Comparison of ENCODE assay signal across 19 mouse cellular contexts in genomic region chr2:170436204-170436603, GRCm38 (mm10). TPM values are rescaled to one million over a fixed set of nuclear protein-coding genes. Genes with fewer than 3 reads are reported as not detected.
DNase-seq lines count a peak whose midpoint lies in the region; ATAC-seq and TF ChIP-seq lines count a peak whose summit lies in the region.
"Had no signal": no experiment of that assay in that cellular context is flagged by ENCODE, and none has a peak within 500 bp of the region (broad histone marks: within the 10 kb centered on the region; RNA-seq: fewer than 3 reads in every experiment).

No protein-coding gene starts in this region.

- TF ChIP-seq CTCF in stomach, postnatal 0 days (IDR thresholded peaks at IDR 0.05; ENCODE audit: low read depth), result no peak
- no peak for TF ChIP-seq CTCF in lung, postnatal 0 days (IDR thresholded peaks at IDR 0.05)

- H3K4me3 ChIP-seq in stomach, embryonic 16.5 days (replicated peaks; ENCODE audit: low read length), result no peak overlapping the region
- no peak overlapping the region for H3K4me3 ChIP-seq in stomach, postnatal 0 days (ENCODE audit: low read depth, low read length)
- H3K4me3 ChIP-seq in lung, postnatal 0 days (ENCODE audit: low read depth, low read length), result no peak overlapping the region
- H3K4me3 ChIP-seq: forebrain, embryonic 13.5 days; heart, embryonic 13.5 days; hindbrain, embryonic 13.5 days had no signal

- no peaks in the 10 kb centered on the region for H3K27me3 ChIP-seq in stomach, embryonic 16.5 days (ENCODE audit: control insufficient read depth, insufficient read depth, low read length)
- no peaks in the 10 kb centered on the region for H3K27me3 ChIP-seq in stomach, postnatal 0 days (ENCODE audit: control insufficient read depth, insufficient read depth, low read length)
- H3K27me3 ChIP-seq in splenic B cell, adult 2 months (ENCODE audit: control insufficient read depth, insufficient read depth, low read length, poor library complexity, severe bottlenecking), result no peaks in the 10 kb centered on the region
- H3K27me3 ChIP-seq in lung, postnatal 0 days (replicated peaks; ENCODE audit: insufficient read depth, low read length), result no peaks in the 10 kb centered on the region

- H3K9me3 ChIP-seq in stomach, embryonic 16.5 days (replicated peaks; ENCODE audit: control insufficient read depth, low read length), result no peaks in the 10 kb centered on the region
- H3K9me3 ChIP-seq in stomach, postnatal 0 days (ENCODE audit: control insufficient read depth, low read length), result no peaks in the 10 kb centered on the region
- no peaks in the 10 kb centered on the region for H3K9me3 ChIP-seq in lung, postnatal 0 days (ENCODE audit: low read length)
- H3K9me3 ChIP-seq: forebrain, embryonic 13.5 days; heart, embryonic 13.5 days; hindbrain, embryonic 13.5 days had no signal

- no peaks in the 10 kb centered on the region; the same call in 1 of the 2 replicates for H3K4me1 ChIP-seq in stomach, embryonic 16.5 days (ENCODE audit: control insufficient read depth, insufficient read depth, low read length)
- no peaks in the 10 kb centered on the region for H3K4me1 ChIP-seq in stomach, postnatal 0 days (replicated peaks; ENCODE audit: control insufficient read depth, insufficient read depth)
- no peaks in the 10 kb centered on the region for H3K4me1 ChIP-seq in lung, postnatal 0 days (ENCODE audit: insufficient read depth, low read depth, low read length)
- H3K4me1 ChIP-seq: forebrain, embryonic 13.5 days had no signal

- no peak overlapping the region for H3K9ac ChIP-seq in stomach, embryonic 16.5 days (ENCODE audit: low read length)
- H3K9ac ChIP-seq in stomach, postnatal 0 days (ENCODE audit: low read length), result no peak overlapping the region
- no peak overlapping the region for H3K9ac ChIP-seq in lung, postnatal 0 days (replicated peaks; ENCODE audit: low read depth)
- H3K9ac ChIP-seq: forebrain, embryonic 13.5 days; forebrain, postnatal 0 days; heart, embryonic 13.5 days; hindbrain, embryonic 13.5 days had no signal

- H3K4me2 ChIP-seq in stomach, embryonic 16.5 days (ENCODE audit: low read depth, low read length), result no peak overlapping the region
- H3K4me2 ChIP-seq in stomach, postnatal 0 days (replicated peaks; ENCODE audit: low read depth), result no peak overlapping the region
- no peak overlapping the region for H3K4me2 ChIP-seq in lung, postnatal 0 days (replicated peaks; ENCODE audit: low read depth, low read length)
- H3K4me2 ChIP-seq: forebrain, embryonic 13.5 days; heart, embryonic 13.5 days; hindbrain, embryonic 13.5 days had no signal

- WGBS in stomach, embryonic 16.5 days, result 48% methylated on average over 4 of the region's 4 CpGs
- WGBS in stomach, postnatal 0 days, result 56% methylated on average over 4 of the region's 4 CpGs
- WGBS in lung, postnatal 0 days, result 51% methylated on average over 4 of the region's 4 CpGs

- no peak for DNase-seq in stomach, postnatal 0 days (ENCODE audit: low spot score)
- peak; percentile 10 for DNase-seq in splenic B cell, adult 2 months (ENCODE audit: low read depth, low spot score)
- DNase-seq in thymus, postnatal 14 days, result no peak
- no peak for DNase-seq in lung, postnatal 0 days (ENCODE audit: low spot score)
- no peak for DNase-seq in heart, adult 11 months
- DNase-seq: adrenal gland, postnatal 10 days; cerebellum, adult 18-20 months; forebrain, postnatal 0 days; gastrocnemius, postnatal 14 days; heart, postnatal 4 days had no signal

- ATAC-seq in stomach, embryonic 16.5 days (ENCODE audit: insufficient read depth, low FRiP score), result no peak
- no peak for ATAC-seq in stomach, postnatal 0 days (ENCODE audit: low FRiP score, low TSS enrichment)
- peak; percentile 95 for ATAC-seq in common myeloid progenitor, adult 5-6 weeks (replicated peaks; ENCODE audit: low read depth, poor library complexity, severe bottlenecking)
- peak; percentile 94 for ATAC-seq in megakaryocyte progenitor cell, adult 5-6 weeks (replicated peaks; ENCODE audit: poor library complexity)
- ATAC-seq in lung, postnatal 0 days, result no peak
- ATAC-seq: CD4-positive, CD25-positive, alpha-beta regulatory T cell, adult 4 months; forebrain, embryonic 13.5 days; forebrain, postnatal 0 days; intestine, embryonic 16.5 days had no signal

- no peak for TF ChIP-seq EP300 in stomach, postnatal 0 days (optimal IDR thresholded peaks at IDR 0.05)
- no peak for TF ChIP-seq EP300 in lung, postnatal 0 days (IDR thresholded peaks at IDR 0.05)

- peak overlapping the region; percentile 14; the same call in 1 of the 2 replicates for H3K27ac ChIP-seq in stomach, embryonic 16.5 days (ENCODE audit: low read length)
- H3K27ac ChIP-seq in stomach, postnatal 0 days (replicated peaks), result no peak overlapping the region
- no peak overlapping the region for H3K27ac ChIP-seq in lung, postnatal 0 days (ENCODE audit: low read length)
- H3K27ac ChIP-seq: forebrain, embryonic 13.5 days; heart, embryonic 13.5 days; hindbrain, embryonic 13.5 days had no signal

- H3K36me3 ChIP-seq in stomach, embryonic 16.5 days (ENCODE audit: control insufficient read depth, insufficient read depth, low read length), result no peaks in the 10 kb centered on the region
- H3K36me3 ChIP-seq in stomach, postnatal 0 days (ENCODE audit: control insufficient read depth, insufficient read depth, low read length), result no peaks in the 10 kb centered on the region
- no peaks in the 10 kb centered on the region for H3K36me3 ChIP-seq in splenic B cell, adult 2 months (ENCODE audit: control insufficient read depth, insufficient read depth, low read length, poor library complexity, severe bottlenecking)
- no peaks in the 10 kb centered on the region for H3K36me3 ChIP-seq in lung, postnatal 0 days (ENCODE audit: insufficient read depth, low read length)
- H3K36me3 ChIP-seq: G1E; heart, embryonic 13.5 days; hindbrain, embryonic 13.5 days had no signal

RNA-seq across cellular contexts. Expression of gene Bcas1, which starts 8.6 kb away (rescaled TPM):
- polyA plus RNA-seq in stomach, embryonic 16.5 days (2015; fragmentation: Nextera tagmentation; extraction: Ambion mirVana), result 8.9 and 13.2 TPM in 2 replicates
- 33.0 and 34.7 TPM in 2 replicates for polyA plus RNA-seq in stomach, postnatal 0 days (2015; fragmentation: Nextera tagmentation; extraction: Ambion mirVana)
- total RNA-seq in common myeloid progenitor, adult 5-6 weeks (2017), result 0.05 TPM in 1 of 2 replicates, not detected in the other
- total RNA-seq in megakaryocyte progenitor cell, adult 5-6 weeks (2015), result 0.81 and 1.2 TPM in 2 replicates
- total RNA-seq in megakaryocyte progenitor cell, adult 5-6 weeks (2017), result 1.1 and 1.9 TPM in 2 replicates
- polyA plus RNA-seq in lung, postnatal 0 days (2015; fragmentation: Nextera tagmentation; extraction: Ambion mirVana), result 3.0 and 3.1 TPM in 2 replicates
- polyA plus RNA-seq: G1E had no signal

Comparison
In these comparisons a context has a peak if more than half of its experiments do, and no peak if none do; other contexts are left out.
1. ATAC-seq: peak in common myeloid progenitor, adult 5-6 weeks (single experiment) and megakaryocyte progenitor cell, adult 5-6 weeks (single experiment); none in stomach, embryonic 16.5 days (single experiment), stomach, postnatal 0 days (single experiment) and lung, postnatal 0 days (single experiment).